Mouse (Mus musculus) liver, embryonic 14.5 days (tissue): ENCODE results near the gene Syce1.

Experiments
- CTCF ChIP-seq: IDR thresholded peaks from 2 replicates; pipeline ENCODE4 v1.5.1; 2016; ENCODE audit warnings: antibody characterized with exemption, low read depth, control low read depth
- EP300 ChIP-seq: IDR thresholded peaks from 2 replicates; pipeline ENCODE4 v1.6.1; 2016; ENCODE audit warnings: antibody characterized with exemption, low read depth

- no peak for TF ChIP-seq CTCF
- no peak for TF ChIP-seq EP300
These were observed 38.9 kb downstream of the Syce1 start for GRCm38 (mm10) chr7:140748827-140749160.
